Mouse (Mus musculus): ENCODE measurements around the gene Slc25a19. TPM values are rescaled to one million over a fixed set of nuclear protein-coding genes. Genes with fewer than 3 reads are reported as not detected.
A peak's percentile ranks its signal among the peaks of the same experiment; 100 is the strongest.

Slc25a19 gene
- 51.0 and 56.1 TPM in 2 replicates for polyA plus RNA-seq (2015; fragmentation: Nextera tagmentation; extraction: Ambion mirVana)

- Histone ChIP-seq H3K36me3 (ENCODE audit: insufficient read depth, low read length) (peaks cover 2% of the 10 kb centered on the region), H3K9ac (replicated peaks; ENCODE audit: low read length) (peak within 1 kb of the TSS; percentile 64), H3K4me3 (ENCODE audit: low read length) (peak within 1 kb of the TSS; percentile 88), H3K27ac (ENCODE audit: low read length) (0 out of 2 replicates have a peak within 1 kb of the TSS, but pooled peaks have one; percentile 11), H3K9me3 (ENCODE audit: low read length) (no peaks in the 10 kb centered on the region), H3K4me2 (replicated peaks; ENCODE audit: low read depth, low read length) (peak within 1 kb of the TSS; percentile 87), H3K4me1 (ENCODE audit: insufficient read depth, low read length) (peaks cover 18% of the 10 kb centered on the region), H3K27me3 (ENCODE audit: insufficient read depth, low read length) (no peaks in the 10 kb centered on the region)
- peak; percentile 98 for ATAC-seq (ENCODE audit: low FRiP score, low TSS enrichment)
- under 1% methylated on average over 47 of the region's 47 CpGs for WGBS
These were observed at the start of gene Slc25a19 for GRCm38 (mm10) chr11:115627705-115628464. Slc25a19 (minus strand) TSS chr11:115628295.

- H3K27ac ChIP-seq (ENCODE audit: low read length) = no peak overlapping the region
These were observed 49.4 kb upstream of the Slc25a19 start for GRCm38 (mm10) chr11:115677511-115677910.

GRCm38 (mm10) chr11:115676738-115677137 is 48.6 kb upstream of the Slc25a19 start:
- WGBS = 83% methylated on average over 8 of the region's 8 CpGs
- H3K36me3 ChIP-seq (ENCODE audit: insufficient read depth, low read length) = peaks cover 22% of the 10 kb centered on the region; the same call in 1 of the 2 replicates

More at GRCm38 (mm10) chr11:115677511-115677910, 49.4 kb upstream of the Slc25a19 start:
- ATAC-seq (ENCODE audit: low FRiP score, low TSS enrichment) = no peak
- H3K4me2 ChIP-seq (replicated peaks; ENCODE audit: low read depth, low read length) = no peak overlapping the region
- no peaks in the 10 kb centered on the region for H3K27me3 ChIP-seq (ENCODE audit: insufficient read depth, low read length)
- no peaks in the 10 kb centered on the region for H3K4me1 ChIP-seq (ENCODE audit: insufficient read depth, low read length)
- no peaks in the 10 kb centered on the region for H3K9me3 ChIP-seq (ENCODE audit: low read length)
- WGBS = 81% methylated on average over 3 of the region's 3 CpGs
- no peak overlapping the region for H3K4me3 ChIP-seq (ENCODE audit: low read length)
- H3K9ac ChIP-seq (replicated peaks; ENCODE audit: low read length) = no peak overlapping the region
- peaks cover 22% of the 10 kb centered on the region; the same call in 1 of the 2 replicates for H3K36me3 ChIP-seq (ENCODE audit: insufficient read depth, low read length)

GRCm38 (mm10) chr11:115674235-115674865 is 46.3 kb upstream of the Slc25a19 start:
- H3K9ac ChIP-seq (replicated peaks; ENCODE audit: low read length) = no peak overlapping the region
- no peak overlapping the region for H3K4me2 ChIP-seq (replicated peaks; ENCODE audit: low read depth, low read length)
- H3K9me3 ChIP-seq (ENCODE audit: low read length) = no peaks in the 10 kb centered on the region
- WGBS = 75% methylated on average over 9 of the region's 9 CpGs
- H3K4me3 ChIP-seq (ENCODE audit: low read length) = no peak overlapping the region
- no peak overlapping the region for H3K27ac ChIP-seq (ENCODE audit: low read length)
- no peaks in the 10 kb centered on the region for H3K27me3 ChIP-seq (ENCODE audit: insufficient read depth, low read length)
- ATAC-seq (ENCODE audit: low FRiP score, low TSS enrichment) = no peak
- peaks cover 14% of the 10 kb centered on the region for H3K4me1 ChIP-seq (ENCODE audit: insufficient read depth, low read length)
- H3K36me3 ChIP-seq (ENCODE audit: insufficient read depth, low read length) = peaks cover 16% of the 10 kb centered on the region; the same call in 1 of the 2 replicates

More at GRCm38 (mm10) chr11:115676738-115677137, 48.6 kb upstream of the Slc25a19 start:
- Histone ChIP-seq H3K4me3 (ENCODE audit: low read length) (no peak overlapping the region), H3K27ac (ENCODE audit: low read length) (no peak overlapping the region), H3K9me3 (ENCODE audit: low read length) (no peaks in the 10 kb centered on the region), H3K4me2 (replicated peaks; ENCODE audit: low read depth, low read length) (no peak overlapping the region), H3K27me3 (ENCODE audit: insufficient read depth, low read length) (no peaks in the 10 kb centered on the region), H3K4me1 (ENCODE audit: insufficient read depth, low read length) (no peaks in the 10 kb centered on the region), H3K9ac (replicated peaks; ENCODE audit: low read length) (no peak overlapping the region)
- no peak for ATAC-seq (ENCODE audit: low FRiP score, low TSS enrichment)

GRCm38 (mm10) chr11:115673471-115674234 is 45.6 kb upstream of the Slc25a19 start:
- Histone ChIP-seq H3K36me3 (ENCODE audit: insufficient read depth, low read length) (peaks cover 14% of the 10 kb centered on the region; the same call in 1 of the 2 replicates), H3K27me3 (ENCODE audit: insufficient read depth, low read length) (no peaks in the 10 kb centered on the region), H3K4me2 (replicated peaks; ENCODE audit: low read depth, low read length) (no peak overlapping the region), H3K4me1 (ENCODE audit: insufficient read depth, low read length) (peaks cover 14% of the 10 kb centered on the region), H3K9me3 (ENCODE audit: low read length) (no peaks in the 10 kb centered on the region), H3K4me3 (ENCODE audit: low read length) (no peak overlapping the region), H3K9ac (replicated peaks; ENCODE audit: low read length) (no peak overlapping the region), H3K27ac (ENCODE audit: low read length) (no peak overlapping the region)
- 82% methylated on average over 9 of the region's 9 CpGs for WGBS
- no peak for ATAC-seq (ENCODE audit: low FRiP score, low TSS enrichment)

GRCm38 (mm10) chr11:115672226-115672987 is 44.3 kb upstream of the Slc25a19 start:
- no peaks in the 10 kb centered on the region for H3K9me3 ChIP-seq (ENCODE audit: low read length)

GRCm38 (mm10) chr11:115670451-115671050 is 42.5 kb upstream of the Slc25a19 start:
- WGBS = 22% methylated on average over 5 of the region's 5 CpGs
- Histone ChIP-seq H3K4me1 (ENCODE audit: insufficient read depth, low read length) (peaks cover 14% of the 10 kb centered on the region), H3K27ac (ENCODE audit: low read length) (peak overlapping the region; percentile 8), H3K9me3 (ENCODE audit: low read length) (no peaks in the 10 kb centered on the region), H3K27me3 (ENCODE audit: insufficient read depth, low read length) (no peaks in the 10 kb centered on the region), H3K9ac (replicated peaks; ENCODE audit: low read length) (no peak overlapping the region; the same call in 1 of the 2 replicates), H3K4me2 (replicated peaks; ENCODE audit: low read depth, low read length) (no peak overlapping the region), H3K36me3 (ENCODE audit: insufficient read depth, low read length) (no peaks in the 10 kb centered on the region), H3K4me3 (ENCODE audit: low read length) (no peak overlapping the region)
- no peak; the same call in 1 of the 2 replicates for ATAC-seq (ENCODE audit: low FRiP score, low TSS enrichment)

More at GRCm38 (mm10) chr11:115672226-115672987, 44.3 kb upstream of the Slc25a19 start:
- 79% methylated on average over 7 of the region's 7 CpGs for WGBS
- no peak for ATAC-seq (ENCODE audit: low FRiP score, low TSS enrichment)
- Histone ChIP-seq H3K27ac (ENCODE audit: low read length) (no peak overlapping the region), H3K27me3 (ENCODE audit: insufficient read depth, low read length) (no peaks in the 10 kb centered on the region), H3K4me1 (ENCODE audit: insufficient read depth, low read length) (peaks cover 14% of the 10 kb centered on the region), H3K9ac (replicated peaks; ENCODE audit: low read length) (no peak overlapping the region), H3K4me3 (ENCODE audit: low read length) (no peak overlapping the region), H3K4me2 (replicated peaks; ENCODE audit: low read depth, low read length) (no peak overlapping the region), H3K36me3 (ENCODE audit: insufficient read depth, low read length) (0 out of 2 replicates have a peak, but pooled peaks cover 6% of the 10 kb centered on the region)

- H3K36me3 ChIP-seq (ENCODE audit: insufficient read depth, low read length) = no peaks in the 10 kb centered on the region
- 77% methylated on average over 4 of the region's 4 CpGs for WGBS
- no peaks in the 10 kb centered on the region for H3K4me1 ChIP-seq (ENCODE audit: insufficient read depth, low read length)
- H3K4me2 ChIP-seq (replicated peaks; ENCODE audit: low read depth, low read length) = no peak overlapping the region
- no peak for ATAC-seq (ENCODE audit: low FRiP score, low TSS enrichment)
- H3K27ac ChIP-seq (ENCODE audit: low read length) = no peak overlapping the region
- no peak overlapping the region for H3K9ac ChIP-seq (replicated peaks; ENCODE audit: low read length)
- H3K9me3 ChIP-seq (ENCODE audit: low read length) = no peaks in the 10 kb centered on the region
- H3K4me3 ChIP-seq (ENCODE audit: low read length) = no peak overlapping the region
- H3K27me3 ChIP-seq (ENCODE audit: insufficient read depth, low read length) = no peaks in the 10 kb centered on the region
These were observed 35.7 kb upstream of the Slc25a19 start for GRCm38 (mm10) chr11:115663676-115664335.

Data from kidney, embryonic 16.5 days (tissue).